Mouse (Mus musculus): Measurements from ENCODE around the gene Paqr8. TPM values are rescaled to one million over a fixed set of nuclear protein-coding genes. Genes with fewer than 3 reads are reported as not detected.
A peak's percentile ranks its signal among the peaks of the same experiment; 100 is the strongest.

Gene Paqr8
- polyA plus RNA-seq, 1 experiment from 2014 or later: 6.7 TPM

- 85% methylated on average over 4 of the region's 4 CpGs for WGBS
- H3K27ac ChIP-seq: no peak overlapping the region
- no peak overlapping the region for H3K4me3 ChIP-seq (replicated peaks)
- no peaks in the 10 kb centered on the region for H3K4me1 ChIP-seq (replicated peaks)
- H3K27me3 ChIP-seq: no peaks in the 10 kb centered on the region
- H3K9ac ChIP-seq (replicated peaks): no peak overlapping the region
- peak; percentile 26; the same call in 1 of the 2 replicates for ATAC-seq (ENCODE audit: insufficient number of reproducible peaks, insufficient read depth, low FRiP score, low TSS enrichment, low read depth)
- no peak overlapping the region for H3K4me2 ChIP-seq
- H3K9me3 ChIP-seq: no peaks in the 10 kb centered on the region
- no peaks in the 10 kb centered on the region for H3K36me3 ChIP-seq
Observed at GRCm38 (mm10) chr1:20879361-20879760, 11.0 kb upstream of the Paqr8 start.

- H3K36me3 ChIP-seq: no peaks in the 10 kb centered on the region
- H3K4me1 ChIP-seq (replicated peaks): no peaks in the 10 kb centered on the region
- 86% methylated on average over 4 of the region's 4 CpGs for WGBS
- no peak overlapping the region for H3K27ac ChIP-seq
- no peak for ATAC-seq (ENCODE audit: insufficient number of reproducible peaks, insufficient read depth, low FRiP score, low TSS enrichment, low read depth)
- no peaks in the 10 kb centered on the region for H3K27me3 ChIP-seq
- H3K9ac ChIP-seq (replicated peaks): no peak overlapping the region
- no peak overlapping the region for H3K4me3 ChIP-seq (replicated peaks)
- no peaks in the 10 kb centered on the region for H3K9me3 ChIP-seq
- no peak overlapping the region for H3K4me2 ChIP-seq
Observed at GRCm38 (mm10) chr1:20883079-20883478, 7.3 kb upstream of the Paqr8 start.

- peak overlapping the region; percentile 66 for H3K4me3 ChIP-seq (replicated peaks)
- WGBS: 24% methylated on average over 16 of the region's 16 CpGs
- H3K4me1 ChIP-seq (replicated peaks): peaks cover 9% of the 10 kb centered on the region; the same call in 1 of the 2 replicates
- no peak; the same call in 1 of the 2 replicates for ATAC-seq (ENCODE audit: insufficient number of reproducible peaks, insufficient read depth, low FRiP score, low TSS enrichment, low read depth)
- no peaks in the 10 kb centered on the region for H3K27me3 ChIP-seq
- no peaks in the 10 kb centered on the region for H3K9me3 ChIP-seq
- no peaks in the 10 kb centered on the region for H3K36me3 ChIP-seq
- peak overlapping the region; percentile 84 for H3K4me2 ChIP-seq
- peak overlapping the region; percentile 84; the same call in 1 of the 2 replicates for H3K27ac ChIP-seq
- H3K9ac ChIP-seq (replicated peaks): peak overlapping the region; percentile 72
Observed at GRCm38 (mm10) chr1:20889677-20890403, 566 bp upstream of the Paqr8 start.

GRCm38 (mm10) chr1:20890941-20891399 is 564 bp downstream of the Paqr8 start:
- ATAC-seq (ENCODE audit: insufficient number of reproducible peaks, insufficient read depth, low FRiP score, low TSS enrichment, low read depth): peak; percentile 27
- no peaks in the 10 kb centered on the region for H3K27me3 ChIP-seq
- H3K9me3 ChIP-seq: no peaks in the 10 kb centered on the region
- H3K9ac ChIP-seq (replicated peaks): peak overlapping the region; percentile 72
- H3K27ac ChIP-seq: peak overlapping the region; percentile 84
- H3K4me1 ChIP-seq (replicated peaks): peaks cover 9% of the 10 kb centered on the region; the same call in 1 of the 2 replicates
- WGBS: under 1% methylated on average over 20 of the region's 20 CpGs
- H3K4me2 ChIP-seq: peak overlapping the region; percentile 84
- H3K36me3 ChIP-seq: no peaks in the 10 kb centered on the region
- H3K4me3 ChIP-seq (replicated peaks): peak overlapping the region; percentile 66

DNA sequence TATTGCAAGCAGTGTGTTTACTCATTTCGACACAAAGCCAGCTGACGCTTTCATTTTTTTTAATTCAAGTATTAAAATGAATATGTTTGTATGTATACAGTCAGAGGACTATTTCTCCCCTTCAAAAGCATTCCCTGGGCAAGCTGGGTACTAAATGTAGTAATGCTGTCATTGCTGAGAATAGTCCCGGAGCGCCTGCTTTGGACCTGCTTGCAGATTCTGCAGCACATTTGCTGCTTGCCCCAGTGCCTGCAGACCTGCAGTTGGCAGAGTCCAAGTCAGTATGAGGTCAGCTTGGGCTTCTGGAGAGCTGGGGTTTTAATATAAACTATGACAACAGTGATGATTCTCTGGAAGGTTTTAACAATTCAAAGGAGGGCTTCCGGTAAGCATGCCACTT is 2.7 kb downstream of the Paqr8 start:
- Histone ChIP-seq H3K36me3 (no peaks in the 10 kb centered on the region), H3K4me3 (replicated peaks) (no peak overlapping the region), H3K27ac (no peak overlapping the region), H3K4me2 (no peak overlapping the region), H3K9ac (replicated peaks) (no peak overlapping the region), H3K4me1 (replicated peaks) (peaks cover 9% of the 10 kb centered on the region; the same call in 1 of the 2 replicates), H3K27me3 (no peaks in the 10 kb centered on the region), H3K9me3 (no peaks in the 10 kb centered on the region)
- no peak for ATAC-seq (ENCODE audit: insufficient number of reproducible peaks, insufficient read depth, low FRiP score, low TSS enrichment, low read depth)
- WGBS: 87% methylated on average over 5 of the region's 5 CpGs

DNA sequence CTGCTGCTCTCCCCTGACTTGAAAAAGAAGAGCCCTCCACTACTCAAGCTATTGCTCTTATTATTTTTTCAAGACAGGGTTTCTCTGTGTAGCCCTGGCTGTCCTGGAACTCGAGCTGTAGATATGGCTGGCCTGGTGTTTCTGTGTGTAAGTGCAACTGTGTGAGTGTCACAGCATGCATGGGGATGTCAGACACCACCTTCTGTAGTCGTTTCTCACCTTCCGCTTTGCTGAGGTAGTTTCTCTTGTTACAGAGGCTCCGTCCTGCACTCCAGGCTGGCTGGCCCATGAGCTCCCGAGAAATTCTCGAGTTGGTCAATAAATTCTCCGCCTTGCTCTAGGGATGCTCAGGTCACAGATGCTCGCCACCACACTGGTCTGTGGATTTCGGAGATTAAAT is 8.0 kb downstream of the Paqr8 start:
- H3K4me1 ChIP-seq (replicated peaks): peaks cover 8% of the 10 kb centered on the region
- H3K4me3 ChIP-seq (replicated peaks): no peak overlapping the region
- no peak overlapping the region for H3K9ac ChIP-seq (replicated peaks)
- 45% methylated on average over 9 of the region's 9 CpGs for WGBS
- no peaks in the 10 kb centered on the region for H3K27me3 ChIP-seq
- H3K27ac ChIP-seq: no peak overlapping the region
- H3K9me3 ChIP-seq: no peaks in the 10 kb centered on the region
- no peak overlapping the region for H3K4me2 ChIP-seq
- ATAC-seq (ENCODE audit: insufficient number of reproducible peaks, insufficient read depth, low FRiP score, low TSS enrichment, low read depth): no peak
- H3K36me3 ChIP-seq: no peaks in the 10 kb centered on the region

- Histone ChIP-seq H3K4me1 (replicated peaks) (peaks cover 8% of the 10 kb centered on the region; the same call in 1 of the 2 replicates), H3K27ac (no peak overlapping the region), H3K4me3 (replicated peaks) (no peak overlapping the region), H3K9ac (replicated peaks) (no peak overlapping the region), H3K9me3 (no peaks in the 10 kb centered on the region), H3K27me3 (no peaks in the 10 kb centered on the region), H3K36me3 (no peaks in the 10 kb centered on the region), H3K4me2 (no peak overlapping the region)
- WGBS: 63% methylated on average over 4 of the region's 4 CpGs
- ATAC-seq (ENCODE audit: insufficient number of reproducible peaks, insufficient read depth, low FRiP score, low TSS enrichment, low read depth): no peak
Observed at GRCm38 (mm10) chr1:20900336-20900735, 9.9 kb downstream of the Paqr8 start.

- Histone ChIP-seq H3K9me3 (no peaks in the 10 kb centered on the region), H3K36me3 (no peaks in the 10 kb centered on the region), H3K27me3 (no peaks in the 10 kb centered on the region), H3K9ac (replicated peaks) (no peak overlapping the region), H3K4me2 (no peak overlapping the region), H3K4me1 (replicated peaks) (0 out of 2 replicates have a peak, but pooled peaks cover 6% of the 10 kb centered on the region), H3K27ac (no peak overlapping the region), H3K4me3 (replicated peaks) (no peak overlapping the region)
- WGBS: 86% methylated on average over 8 of the region's 8 CpGs
- ATAC-seq (ENCODE audit: insufficient number of reproducible peaks, insufficient read depth, low FRiP score, low TSS enrichment, low read depth): no peak
Observed at GRCm38 (mm10) chr1:20905501-20906127, 15.2 kb downstream of the Paqr8 start.

GRCm38 (mm10) chr1:20906128-20906515 is 15.7 kb downstream of the Paqr8 start:
- H3K9me3 ChIP-seq: no peaks in the 10 kb centered on the region
- H3K27ac ChIP-seq: no peak overlapping the region
- no peak overlapping the region for H3K9ac ChIP-seq (replicated peaks)
- no peak overlapping the region for H3K4me2 ChIP-seq
- no peaks in the 10 kb centered on the region for H3K27me3 ChIP-seq
- ATAC-seq (ENCODE audit: insufficient number of reproducible peaks, insufficient read depth, low FRiP score, low TSS enrichment, low read depth): no peak
- no peaks in the 10 kb centered on the region for H3K36me3 ChIP-seq
- WGBS: 88% methylated on average over 9 of the region's 9 CpGs
- 0 out of 2 replicates have a peak, but pooled peaks cover 6% of the 10 kb centered on the region for H3K4me1 ChIP-seq (replicated peaks)
- H3K4me3 ChIP-seq (replicated peaks): no peak overlapping the region

DNA sequence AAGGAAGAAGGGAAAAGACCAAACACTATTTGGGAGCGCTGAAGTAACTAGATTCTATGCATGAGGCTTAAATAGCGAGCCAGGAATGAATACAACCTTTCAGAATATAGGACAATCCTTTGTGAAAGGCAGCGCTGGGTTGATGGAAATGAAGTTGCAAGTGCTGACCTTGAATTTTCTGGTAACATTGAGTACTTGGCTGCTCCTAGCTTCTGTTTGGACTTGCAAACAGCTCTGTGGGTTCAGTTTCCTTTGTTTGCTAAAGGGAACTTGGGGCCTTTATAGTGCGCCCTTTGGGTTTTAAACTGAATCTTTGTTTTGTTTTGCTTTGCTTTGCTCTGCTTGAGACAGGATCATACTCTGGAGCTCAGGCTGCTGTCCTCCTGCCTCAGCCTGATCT is 18.1 kb downstream of the Paqr8 start:
- Histone ChIP-seq H3K27me3 (no peaks in the 10 kb centered on the region), H3K9me3 (no peaks in the 10 kb centered on the region), H3K4me2 (no peak overlapping the region), H3K9ac (replicated peaks) (no peak overlapping the region), H3K27ac (no peak overlapping the region), H3K4me1 (replicated peaks) (0 out of 2 replicates have a peak, but pooled peaks cover 6% of the 10 kb centered on the region), H3K4me3 (replicated peaks) (no peak overlapping the region), H3K36me3 (no peaks in the 10 kb centered on the region)
- WGBS: 51% methylated on average over 4 of the region's 4 CpGs
- ATAC-seq (ENCODE audit: insufficient number of reproducible peaks, insufficient read depth, low FRiP score, low TSS enrichment, low read depth): no peak

- no peak overlapping the region for H3K9ac ChIP-seq (replicated peaks)
- no peak overlapping the region for H3K4me3 ChIP-seq (replicated peaks)
- no peak for ATAC-seq (ENCODE audit: insufficient number of reproducible peaks, insufficient read depth, low FRiP score, low TSS enrichment, low read depth)
- H3K27me3 ChIP-seq: no peaks in the 10 kb centered on the region
- H3K36me3 ChIP-seq: no peaks in the 10 kb centered on the region
- WGBS: 55% methylated on average over 2 of the region's 2 CpGs
- H3K4me2 ChIP-seq: no peak overlapping the region
- H3K9me3 ChIP-seq: no peaks in the 10 kb centered on the region
- H3K4me1 ChIP-seq (replicated peaks): 0 out of 2 replicates have a peak, but pooled peaks cover 6% of the 10 kb centered on the region
- no peak overlapping the region for H3K27ac ChIP-seq
Observed at GRCm38 (mm10) chr1:20912115-20912514, 21.7 kb downstream of the Paqr8 start.

All from limb, embryonic 12.5 days (tissue).